Mouse (Mus musculus) embryonic fibroblast, embryonic 13.5 days (primary cell): ENCODE data around the gene Olfr305.

Source experiments
- CTCF ChIP-seq: IDR thresholded peaks from 2 replicates; pipeline ENCODE4 v1.5.1; 2011; ENCODE audit warnings: mild to moderate bottlenecking, control low read depth, low read length, moderate library complexity, borderline replicate concordance; ENCODE audit not compliant: insufficient read depth
- POLR2A ChIP-seq: IDR thresholded peaks from 2 replicates; pipeline ENCODE4 v1.6.1; 2011; ENCODE audit warnings: low read depth, mild to moderate bottlenecking, control low read depth, low read length, moderate library complexity

GRCm38 (mm10) chr7:86321323-86321722, 45.4 kb downstream of the Olfr305 start:
- TF ChIP-seq CTCF: no peak
- no peak for TF ChIP-seq POLR2A
